Mouse (Mus musculus) layer of hippocampus, adult 11-12 months (tissue): Measurements from ENCODE around the gene Mknk2.

Experiments used
- DNase-seq: peaks from one replicate; pipeline ENCODE4 v3.0.0; 2022; ENCODE audit warnings: low spot score

Gene Mknk2

GRCm38 (mm10) chr10:80669737-80670485, 8.0 kb downstream of the Mknk2 start:
- no peak for DNase-seq

GRCm38 (mm10) chr10:80669018-80669417, 8.9 kb downstream of the Mknk2 start:
- no peak for DNase-seq

- DNase-seq: no peak
These were observed 9.3 kb downstream of the Mknk2 start for GRCm38 (mm10) chr10:80668614-80669013.

- no peak for DNase-seq
These were observed 11.0 kb downstream of the Mknk2 start for GRCm38 (mm10) chr10:80666837-80667412.

DNA sequence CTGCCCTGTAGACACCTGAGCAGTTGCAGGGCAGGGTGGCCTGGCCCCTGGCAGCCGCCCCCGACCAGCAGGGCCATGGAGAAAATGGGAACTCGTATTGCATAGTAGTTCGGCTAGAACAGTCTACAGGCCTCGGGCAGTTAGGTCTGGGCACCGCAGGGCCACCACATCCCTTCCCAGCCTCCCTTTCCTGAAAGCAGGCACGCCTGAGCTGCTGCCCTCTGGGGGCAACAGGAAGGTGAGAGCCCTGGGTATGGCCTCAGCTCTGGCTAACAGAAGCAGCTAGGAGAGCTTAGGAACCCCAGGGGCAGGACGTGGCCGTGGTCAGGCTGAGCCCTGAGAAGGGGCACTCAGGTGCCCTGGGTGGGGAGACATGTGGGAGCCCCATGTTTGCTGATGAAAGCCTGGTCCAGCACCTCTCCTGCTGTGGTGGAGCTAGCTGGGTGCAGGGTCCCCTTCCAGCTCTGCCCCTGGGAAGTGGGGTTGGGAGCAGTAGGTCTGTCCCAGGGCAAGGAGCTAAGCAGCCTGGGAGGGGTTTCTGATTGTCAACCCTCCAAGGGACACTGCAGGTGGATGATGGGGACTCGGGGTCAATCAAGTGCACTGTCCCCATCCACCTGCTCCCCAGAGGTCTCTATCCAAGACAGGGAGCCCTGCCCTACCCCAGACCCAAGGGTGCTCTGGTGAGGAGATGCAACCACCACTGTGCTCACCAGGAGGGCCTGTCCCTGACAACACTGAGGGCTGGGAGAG, 11.8 kb downstream of the Mknk2 start:
- DNase-seq: no peak

GRCm38 (mm10) chr10:80665459-80665858, 12.5 kb downstream of the Mknk2 start:
- no peak for DNase-seq

DNA sequence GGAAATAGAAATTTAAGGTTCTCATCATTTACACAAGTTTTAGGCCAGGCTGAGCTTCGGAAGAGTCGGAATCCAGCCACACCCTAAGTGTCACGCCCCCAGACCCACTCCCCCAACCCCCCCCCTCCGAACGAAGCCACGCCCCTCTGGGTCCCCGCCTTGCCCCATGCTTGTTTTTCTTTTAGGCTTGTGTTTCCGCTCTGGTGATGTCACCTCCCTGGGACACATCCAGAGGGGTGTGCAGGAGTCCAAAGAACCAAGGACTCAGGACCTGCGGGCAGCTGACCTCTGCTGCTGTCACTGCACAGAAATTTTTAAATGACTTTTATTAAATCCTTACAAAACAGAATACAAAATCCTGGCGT, 12.9 kb downstream of the Mknk2 start:
- no peak for DNase-seq

- no peak for DNase-seq
These were observed 13.5 kb downstream of the Mknk2 start for GRCm38 (mm10) chr10:80664197-80665015.

- no peak for DNase-seq
These were observed 14.3 kb downstream of the Mknk2 start for GRCm38 (mm10) chr10:80663485-80664196.

- DNase-seq: no peak
These were observed 16.8 kb downstream of the Mknk2 start for GRCm38 (mm10) chr10:80661149-80661548.

- peak; percentile 85 for DNase-seq
These were observed 18.7 kb downstream of the Mknk2 start for GRCm38 (mm10) chr10:80659213-80659612.

DNA sequence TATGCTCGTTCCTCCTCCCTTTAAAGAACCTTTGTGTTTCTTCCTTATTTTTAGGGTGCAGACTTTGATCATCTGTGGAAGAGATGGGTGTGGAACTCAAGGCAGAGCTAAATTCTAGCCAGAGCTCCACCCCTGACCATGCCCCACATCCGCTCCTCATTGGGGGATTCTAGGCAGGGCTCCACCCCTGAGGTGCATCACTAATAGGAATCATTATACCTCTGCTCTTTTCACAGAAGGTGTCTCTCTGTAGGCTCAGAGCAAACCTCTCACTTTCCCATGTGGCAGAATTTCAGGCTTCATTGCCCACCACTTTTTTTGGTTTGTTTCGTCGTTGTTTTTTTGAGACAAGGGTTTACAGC, 19.1 kb downstream of the Mknk2 start:
- no peak for DNase-seq

- no peak for DNase-seq
These were observed 19.6 kb downstream of the Mknk2 start for GRCm38 (mm10) chr10:80658194-80658840.

DNA sequence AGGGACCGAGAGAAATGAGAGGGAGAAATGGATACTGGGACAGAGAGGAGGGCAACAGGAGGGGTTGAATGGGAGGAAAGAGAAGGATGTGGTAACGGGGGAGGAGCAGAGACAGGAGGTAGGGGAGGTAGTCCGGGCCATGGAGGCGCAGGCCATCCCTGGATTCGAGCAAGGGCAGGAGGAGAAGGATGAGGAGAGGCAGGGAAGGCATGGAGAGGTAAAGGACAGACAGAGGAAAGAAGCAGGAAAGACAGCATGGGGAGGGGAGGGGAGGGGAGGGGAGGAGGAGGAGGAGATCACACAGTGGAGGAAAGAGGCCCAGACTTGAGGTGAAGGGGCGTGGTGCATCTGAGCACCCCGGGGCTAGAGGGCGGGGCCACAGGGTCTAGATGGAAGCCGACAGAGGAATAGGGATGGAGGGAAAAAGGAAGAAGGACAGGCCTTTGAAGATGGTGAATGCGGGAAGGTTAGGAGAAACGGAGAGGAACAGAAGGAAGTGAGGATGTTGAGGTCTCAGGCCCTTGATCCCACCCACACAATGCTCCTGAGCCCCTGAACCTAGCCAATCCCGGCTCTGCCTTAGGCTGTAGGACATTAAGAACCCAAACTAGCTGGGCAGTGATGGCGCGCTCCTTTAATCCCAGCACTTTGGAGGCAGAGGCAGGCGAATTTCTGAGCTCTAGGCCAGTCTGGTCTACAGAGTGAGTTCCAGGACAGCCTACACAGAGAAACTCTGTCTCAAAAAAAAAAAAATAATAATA, 20.9 kb downstream of the Mknk2 start, which contains the start of gene Btbd2:
TSS of gene Btbd2 (minus strand) at position 209 of the 761 bp plus-strand sequence.
- no peak for DNase-seq

DNA sequence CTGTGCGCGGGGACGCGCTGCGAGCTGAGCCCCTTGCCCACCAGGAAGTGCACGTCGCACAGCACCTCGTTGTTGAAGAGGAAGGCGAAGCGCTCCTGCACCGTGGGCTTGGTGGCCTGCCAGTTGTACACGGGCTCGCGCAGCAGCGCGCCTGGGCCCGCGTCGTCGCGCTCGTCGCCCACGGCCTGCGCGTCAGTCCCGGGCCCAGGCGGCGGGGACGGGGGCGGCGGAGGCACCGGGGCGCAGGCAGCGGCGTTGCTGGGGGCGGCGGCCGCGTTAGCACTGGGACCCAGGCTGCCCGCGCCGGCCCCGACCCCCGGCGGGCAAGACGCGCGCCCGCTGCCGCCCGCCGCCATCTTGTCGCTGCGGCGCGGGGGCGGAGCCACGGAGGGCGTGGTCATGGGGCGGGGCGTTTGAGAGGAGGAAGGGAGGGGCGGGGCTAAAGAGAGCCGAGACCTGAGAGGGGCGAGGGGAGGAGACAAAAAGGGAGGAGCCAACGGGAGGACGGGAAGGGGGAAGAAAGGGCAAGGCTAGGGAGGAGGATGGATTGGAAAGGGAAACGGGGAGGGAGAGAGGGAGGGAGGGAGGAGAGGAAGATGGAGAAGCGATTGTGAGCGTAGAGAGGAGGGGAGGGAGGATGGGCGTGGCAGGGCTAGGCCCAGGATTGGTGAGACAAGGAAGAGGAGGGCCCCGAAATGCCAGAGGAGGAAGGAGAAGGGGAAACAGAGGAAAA, 21.6 kb downstream of the Mknk2 start:
- peak; percentile 96 for DNase-seq

GRCm38 (mm10) chr10:80655406-80656129, 22.3 kb downstream of the Mknk2 start:
- no peak for DNase-seq

- no peak for DNase-seq
These were observed 23.0 kb downstream of the Mknk2 start for GRCm38 (mm10) chr10:80654866-80655265.

GRCm38 (mm10) chr10:80653156-80653720, 24.7 kb downstream of the Mknk2 start:
- no peak for DNase-seq

DNA sequence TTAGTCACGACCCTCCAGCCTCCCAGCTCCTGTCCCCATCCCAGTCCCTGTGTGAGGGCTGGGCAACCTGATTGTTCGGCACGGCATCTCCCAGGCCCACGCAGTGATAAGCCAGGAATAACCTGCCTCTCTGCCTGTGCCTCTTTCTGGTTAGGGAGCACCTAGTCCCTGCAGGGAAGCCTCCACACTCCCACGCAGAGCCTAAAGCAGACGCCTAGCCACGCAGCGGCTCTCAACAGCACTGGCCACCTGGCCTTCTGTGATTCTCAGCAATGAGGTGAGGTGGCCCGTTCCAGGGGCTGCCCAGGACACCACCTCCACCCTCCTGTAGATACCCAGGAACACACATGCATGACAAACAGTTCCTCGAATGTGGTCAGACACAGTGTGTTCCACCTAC, 27.5 kb downstream of the Mknk2 start:
- no peak for DNase-seq
